Mouse (Mus musculus) hindbrain, postnatal 0 days (tissue): Measurements from ENCODE around the gene Cenpv. TPM values are rescaled to one million over a fixed set of nuclear protein-coding genes. Genes with fewer than 3 reads are reported as not detected.
"Not testable (repeated sequence)": the region's sequence is repeated elsewhere in the genome, so short reads cannot be mapped to it uniquely, and the experiment has no call there.

Experiments used
- ATAC-seq: fragments of 200-750 bp; cut with Nextera tagmentation; 2 replicates; pipeline ENCODE4 v1.8.0; 2017; ENCODE audit warnings: mild to moderate bottlenecking, moderate TSS enrichment, moderate library complexity
- DNase-seq: peaks from one replicate; pipeline ENCODE4 v3.0.0-alpha.2; 2015; ENCODE audit warnings: low spot score
- H3K27ac ChIP-seq: fragments of 300-500 bp; sonication (generic); 2 replicates; pipeline ENCODE4 v1.5.1; 2014; ENCODE audit warnings: mild to moderate bottlenecking
- H3K27me3 ChIP-seq: fragments of 300-500 bp; sonication (generic); 2 replicates; pipeline ENCODE4 v1.6.1; 2014; ENCODE audit warnings: low read length, mixed read lengths; ENCODE audit not compliant: insufficient read depth
- H3K36me3 ChIP-seq: fragments of 300-500 bp; sonication (generic); 2 replicates; pipeline ENCODE4 v1.6.1; 2014; ENCODE audit warnings: low read length, mixed read lengths; ENCODE audit not compliant: insufficient read depth
- H3K4me1 ChIP-seq: fragments of 300-500 bp; sonication (generic); 2 replicates; pipeline ENCODE4 v1.6.1; 2014; ENCODE audit warnings: antibody characterized with exemption, low read length, mixed read lengths; ENCODE audit not compliant: insufficient read depth
- H3K4me2 ChIP-seq: fragments of 300-500 bp; sonication (generic); 2 replicates; pipeline ENCODE4 v1.6.1; 2014; ENCODE audit warnings: low read depth, mild to moderate bottlenecking, low read length, moderate library complexity, mixed read lengths
- H3K4me3 ChIP-seq: fragments of 300-500 bp; sonication (generic); 2 replicates; pipeline ENCODE4 v1.5.1; 2014; ENCODE audit warnings: low read length
- H3K9ac ChIP-seq: fragments of 300-500 bp; sonication (generic); replicated peaks from 2 replicates; pipeline ENCODE4 v1.6.1; 2014; ENCODE audit warnings: mild to moderate bottlenecking, low read length, moderate library complexity, mixed read lengths
- H3K9me3 ChIP-seq: fragments of 300-500 bp; sonication (generic); 2 replicates; pipeline ENCODE4 v1.6.1; 2016; ENCODE audit warnings: low read length, mixed read lengths
- CTCF ChIP-seq: IDR thresholded peaks from 2 replicates; pipeline ENCODE4 v1.5.1; 2016; ENCODE audit warnings: antibody characterized with exemption, control low read depth, low read depth
- WGBS: fragments of 180-500 bp; shearing (Covaris S2); extraction: QIAGEN DNeasy Blood & Tissue Kit; methylation state at CpG from one replicate; pipeline ENCODE4 v1.1.7; 2014; 5-methylcytosine and 5-hydroxymethylcytosine counted together
- polyA plus RNA-seq: library from polyadenylated mRNA; unstranded; fragments of >200 nt; fragmentation: Nextera tagmentation; extraction: Ambion mirVana; gene quantifications from 2 replicates; pipeline ENCODE4 v1.2.1, GENCODE M21; 2015
- total RNA-seq: library from RNA; depleted of rRNA; stranded (reverse); fragments of >200 nt; gene quantifications from 2 replicates; pipeline ENCODE4 v1.2.3, GENCODE M21; 2014

The Cenpv gene
- total and polyA plus RNA-seq, 2 experiments from 2014 or later: 32.8 to 64.1 TPM

DNA sequence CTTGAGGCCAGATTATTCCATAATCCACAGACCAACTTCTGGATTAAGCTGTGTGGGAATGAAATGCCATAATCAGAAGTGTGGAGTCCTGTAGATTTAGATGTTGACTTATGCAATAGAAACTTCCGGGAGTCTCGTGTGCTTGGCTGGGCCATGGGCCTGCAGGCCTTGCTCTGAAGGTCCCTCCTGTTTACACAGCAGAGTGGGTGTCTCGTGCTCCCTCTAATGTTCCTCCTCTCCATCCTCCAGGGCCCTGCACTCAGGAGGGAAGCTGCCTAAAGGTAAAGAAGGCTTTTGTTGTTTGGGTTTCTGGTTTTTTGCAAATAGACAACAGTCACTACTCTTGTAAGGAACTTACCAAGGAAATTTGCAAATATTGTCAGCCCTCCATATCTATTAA lies 29.5 kb downstream of the Cenpv start:
- ATAC-seq: no peak

DNA sequence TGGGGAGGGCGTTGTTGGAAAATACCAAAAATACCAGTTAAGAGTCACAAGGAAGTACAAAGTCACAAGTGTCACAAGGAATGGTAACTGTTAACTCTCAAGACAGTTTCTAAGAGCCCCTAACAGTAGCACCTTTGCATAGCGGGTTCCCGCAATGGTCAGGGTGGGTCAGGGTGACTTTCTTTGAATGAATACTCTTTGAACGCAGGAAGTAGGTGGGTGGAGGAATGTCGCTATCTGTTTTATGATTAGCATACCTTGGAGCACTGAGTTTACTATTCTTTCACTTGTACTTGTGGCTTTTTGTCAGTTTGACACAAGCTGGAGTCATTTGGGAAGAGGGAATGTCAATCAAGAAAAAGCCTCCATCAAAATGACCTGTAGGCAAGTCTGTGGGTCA lies 30.2 kb downstream of the Cenpv start:
- not testable (repeated sequence) for H3K36me3 ChIP-seq, ATAC-seq
- 94% methylated on average over 5 of the region's 5 CpGs for WGBS

More for the DNA sequence above, 29.5 kb downstream of the Cenpv start:
- H3K36me3 ChIP-seq: no peaks in the 10 kb centered on the region
- H3K9me3 ChIP-seq: no peaks in the 10 kb centered on the region
- H3K27me3 ChIP-seq: no peaks in the 10 kb centered on the region
- no peak overlapping the region for H3K4me3 ChIP-seq
- no peak overlapping the region for H3K4me2 ChIP-seq
- TF ChIP-seq CTCF: no peak
- no peak overlapping the region for H3K27ac ChIP-seq
- DNase-seq: no peak
- 82% methylated on average over 3 of the region's 3 CpGs for WGBS
- no peak overlapping the region for H3K9ac ChIP-seq
- H3K4me1 ChIP-seq: no peaks in the 10 kb centered on the region

DNA sequence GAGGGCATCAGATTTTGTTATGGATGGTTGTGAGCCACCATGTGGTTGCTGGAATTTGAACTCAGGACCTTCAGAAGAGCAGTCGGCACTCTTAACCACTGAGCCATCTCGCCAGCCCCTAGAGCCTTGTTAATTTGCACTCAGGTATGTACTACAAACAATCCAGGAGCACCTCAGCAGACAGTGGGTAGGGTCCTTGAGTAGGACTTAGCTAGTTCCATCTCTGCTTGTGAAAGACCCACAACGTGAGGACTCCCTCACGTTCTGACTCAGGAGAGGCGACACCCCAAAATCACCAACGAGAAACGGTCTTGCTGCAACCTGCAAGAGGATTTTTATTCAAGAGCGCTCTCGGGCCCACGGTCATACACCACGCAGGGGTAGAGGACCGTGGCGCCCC lies 30.7 kb downstream of the Cenpv start:
- H3K9me3 ChIP-seq, H3K4me1 ChIP-seq, H3K36me3 ChIP-seq, DNase-seq, H3K4me2 ChIP-seq, H3K4me3 ChIP-seq, H3K27me3 ChIP-seq, ATAC-seq, H3K27ac ChIP-seq, H3K9ac ChIP-seq: not testable (repeated sequence)
- 93% methylated on average over 13 of the region's 13 CpGs for WGBS

More for the DNA sequence above, 30.2 kb downstream of the Cenpv start:
- not testable (repeated sequence) for H3K27ac ChIP-seq, H3K4me2 ChIP-seq, H3K4me3 ChIP-seq, H3K9me3 ChIP-seq, DNase-seq, H3K27me3 ChIP-seq, H3K4me1 ChIP-seq, H3K9ac ChIP-seq

DNA sequence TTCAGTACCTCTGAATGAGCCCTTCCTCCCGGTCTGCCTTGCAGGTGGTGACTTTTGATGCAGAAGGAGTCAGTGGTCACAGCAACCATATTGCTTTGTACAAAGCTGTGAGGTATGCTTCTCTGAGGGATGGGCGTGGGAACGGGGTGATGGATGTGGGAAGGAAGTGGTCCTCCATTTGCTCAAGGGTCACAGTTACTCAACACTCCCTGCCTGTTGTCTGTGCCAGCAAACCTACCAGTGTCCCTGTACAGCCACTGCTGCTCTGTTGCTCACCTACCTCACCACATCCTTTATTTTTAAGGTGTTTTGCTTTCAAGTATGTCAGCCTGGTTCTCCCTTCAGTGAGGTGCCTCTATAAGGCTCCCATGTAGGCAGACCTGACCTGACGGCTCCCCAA lies 31.4 kb downstream of the Cenpv start:
- no peak overlapping the region for H3K9ac ChIP-seq
- ATAC-seq: no peak
- no peaks in the 10 kb centered on the region for H3K27me3 ChIP-seq
- H3K4me1 ChIP-seq: no peaks in the 10 kb centered on the region
- no peak for TF ChIP-seq CTCF
- no peak for DNase-seq
- H3K27ac ChIP-seq: no peak overlapping the region
- H3K36me3 ChIP-seq: no peaks in the 10 kb centered on the region
- H3K9me3 ChIP-seq: no peaks in the 10 kb centered on the region
- no peak overlapping the region for H3K4me2 ChIP-seq
- H3K4me3 ChIP-seq: no peak overlapping the region
- WGBS: 89% methylated on average over 4 of the region's 4 CpGs

DNA sequence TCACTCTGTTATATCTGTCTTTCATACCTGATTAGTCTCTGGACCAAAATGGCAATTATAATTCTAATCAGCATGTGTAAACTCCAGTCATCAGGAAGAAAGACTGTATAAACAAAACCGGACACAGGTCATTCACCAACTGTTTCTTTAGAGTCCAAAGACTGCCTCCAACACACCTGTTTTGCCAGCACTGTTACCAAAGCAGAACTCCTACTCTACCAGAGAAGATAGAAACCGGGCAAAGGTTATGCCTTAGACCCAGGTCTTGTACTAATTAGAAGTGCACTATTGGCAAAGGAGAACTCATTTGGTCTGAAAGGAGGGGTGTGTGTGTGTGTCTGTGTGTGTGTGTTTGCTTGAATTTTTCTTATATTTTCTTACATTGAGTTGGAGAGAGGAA lies 38.5 kb downstream of the Cenpv start:
- Histone ChIP-seq H3K36me3 (no peaks in the 10 kb centered on the region), H3K27me3 (no peaks in the 10 kb centered on the region), H3K4me2 (no peak overlapping the region), H3K4me3 (no peak overlapping the region), H3K9me3 (no peaks in the 10 kb centered on the region), H3K4me1 (no peaks in the 10 kb centered on the region), H3K9ac (no peak overlapping the region), H3K27ac (no peak overlapping the region)
- no peak for TF ChIP-seq CTCF
- ATAC-seq (no peak), DNase-seq (no peak)
- WGBS: 93% methylated on average over 2 of the region's 2 CpGs

DNA sequence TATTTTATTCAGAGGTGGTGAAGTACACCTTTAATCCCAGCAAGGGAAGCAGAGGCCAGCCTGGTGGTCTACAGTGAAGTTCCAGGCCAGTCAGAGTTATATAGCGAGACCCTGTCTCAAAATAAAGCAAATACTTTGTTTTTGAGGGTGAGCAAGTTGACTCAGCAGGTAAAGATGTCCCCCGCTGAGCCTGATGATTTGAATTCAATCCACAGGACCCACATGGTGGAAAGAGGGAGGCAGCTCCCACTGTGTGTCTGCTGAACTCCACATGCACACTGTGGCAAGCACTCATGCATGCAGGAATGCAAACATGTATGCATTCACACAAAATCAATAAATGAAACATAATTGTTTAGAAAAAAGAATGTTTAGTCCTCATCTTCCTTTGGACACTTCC lies 40.3 kb downstream of the Cenpv start:
- ATAC-seq (no peak), DNase-seq (no peak)
- 0 out of 2 replicates have a peak, but pooled peaks cover 7% of the 10 kb centered on the region for H3K4me1 ChIP-seq
- no peaks in the 10 kb centered on the region for H3K36me3 ChIP-seq
- WGBS: 82% methylated on average over 2 of the region's 2 CpGs
- no peaks in the 10 kb centered on the region for H3K27me3 ChIP-seq
- no peaks in the 10 kb centered on the region for H3K9me3 ChIP-seq
- H3K9ac ChIP-seq: no peak overlapping the region
- H3K27ac ChIP-seq: no peak overlapping the region
- H3K4me2 ChIP-seq: no peak overlapping the region
- no peak for TF ChIP-seq CTCF
- no peak overlapping the region for H3K4me3 ChIP-seq

DNA sequence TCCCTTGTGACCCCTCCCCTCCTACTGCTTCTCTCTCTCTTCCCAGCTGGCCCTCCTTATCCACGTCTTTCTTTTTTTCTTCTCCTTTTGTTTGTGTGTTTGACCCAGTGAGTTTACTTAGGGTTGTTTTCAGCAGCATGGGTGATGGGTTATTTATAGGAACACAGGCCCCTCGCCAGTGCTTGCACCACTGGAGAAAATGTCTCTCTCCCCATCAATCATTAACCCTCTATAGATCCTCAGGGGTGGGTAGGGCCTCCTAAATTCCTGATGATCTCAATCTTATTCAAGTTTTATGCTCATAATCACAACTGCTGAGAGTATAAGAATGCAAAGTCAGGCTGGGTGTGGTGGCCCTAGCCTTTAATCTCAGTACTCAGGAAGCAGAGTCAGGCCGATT lies 41.9 kb downstream of the Cenpv start:
- 53% methylated on average over 3 of the region's 3 CpGs for WGBS
- Histone ChIP-seq H3K36me3 (no peaks in the 10 kb centered on the region), H3K27ac (no peak overlapping the region), H3K4me1 (0 out of 2 replicates have a peak, but pooled peaks cover 7% of the 10 kb centered on the region), H3K4me3 (no peak overlapping the region), H3K27me3 (no peaks in the 10 kb centered on the region), H3K9ac (no peak overlapping the region), H3K4me2 (no peak overlapping the region), H3K9me3 (no peaks in the 10 kb centered on the region)
- ATAC-seq: no peak
- DNase-seq: no peak
- no peak for TF ChIP-seq CTCF
